Mouse (Mus musculus): ENCODE measurements at regions not wholly inside any gene's neighbourhood (a gene's known extent, or its start where the extent isn't known, plus 50 kb on each side); places are given as distances from the start of the nearest gene placed in this dataset.

- no peak for TF ChIP-seq CTCF (IDR thresholded peaks at IDR 0.05; ENCODE audit: low read depth)
- no peak for TF ChIP-seq EP300 (IDR thresholded peaks at IDR 0.05; ENCODE audit: low read depth)
Measured at GRCm38 (mm10) chr2:50656351-50656750, 359.8 kb upstream of the Mmadhc start.
